Mouse (Mus musculus): ENCODE data around the gene Rhox12.

The Rhox12 gene

GRCm38 (mm10) chrX:38110807-38111206 is at the start of gene Rhox12:
Rhox12 (minus strand) TSS chrX:38110907.
- no peak for DNase-seq

GRCm38 (mm10) chrX:38159097-38159496 is 48.4 kb upstream of the Rhox12 start:
- no peak for DNase-seq

GRCm38 (mm10) chrX:38121478-38121877 is 10.8 kb upstream of the Rhox12 start:
- DNase-seq = no peak

GRCm38 (mm10) chrX:38120982-38121381 is 10.3 kb upstream of the Rhox12 start, which contains the start of gene Rhox13:
Rhox13 (plus strand) TSS chrX:38121219.
- DNase-seq = no peak

GRCm38 (mm10) chrX:38085041-38085440 is 25.7 kb downstream of the Rhox12 start, which contains the start of gene Rhox11:
Rhox11 (minus strand) TSS chrX:38085141.
- no peak for DNase-seq

GRCm38 (mm10) chrX:38084226-38084625 is 26.5 kb downstream of the Rhox12 start:
- DNase-seq = peak; percentile 51

GRCm38 (mm10) chrX:38066175-38066574 is 44.5 kb downstream of the Rhox12 start, which contains the start of gene Rhox10:
Rhox10 (plus strand) TSS chrX:38066475.
- no peak for DNase-seq

- peak; percentile 17 for DNase-seq
Measured at GRCm38 (mm10) chrX:38061544-38061943, 49.2 kb downstream of the Rhox12 start.

Measured in embryo, embryonic 11 days (tissue).